Mouse (Mus musculus): ENCODE measurements at regions not wholly inside any gene's neighbourhood (a gene's known extent, or its start where the extent isn't known, plus 50 kb on each side); places are given as distances from the start of the nearest gene placed in this dataset.

- intact Hi-C loops (cut with DNase I) = no loop called here
- DNase-seq (ENCODE audit: low spot score in 2 of 2) = no peak
Measured at GRCm38 (mm10) chrX:12219474-12219873, 59.3 kb upstream of the Bcor start.

GRCm38 (mm10) chrX:12224314-12224713 lies 64.2 kb upstream of the Bcor start:
- no peak for DNase-seq (ENCODE audit: low spot score in 2 of 2)
- intact Hi-C loops (cut with DNase I) = no loop called here

- DNase-seq (ENCODE audit: low spot score in 2 of 2) = peak; percentile 5 to 13
- intact Hi-C loops (cut with DNase I) = no loop called here
Measured at GRCm38 (mm10) chrX:12225116-12225891, 65.1 kb upstream of the Bcor start.

- intact Hi-C loops (cut with DNase I) = no loop called here
- no peak for DNase-seq (ENCODE audit: low spot score in 2 of 2)
Measured at GRCm38 (mm10) chrX:12225892-12226206, 65.7 kb upstream of the Bcor start.

- DNase-seq (ENCODE audit: low spot score in 2 of 2) = no peak
- intact Hi-C loops (cut with DNase I) = no loop called here
Measured at GRCm38 (mm10) chrX:12240505-12241011, 80.4 kb upstream of the Bcor start.

- intact Hi-C loops (cut with DNase I) = no loop called here
- DNase-seq (ENCODE audit: low spot score in 2 of 2) = no peak
Measured at GRCm38 (mm10) chrX:12241751-12242150, 81.6 kb upstream of the Bcor start.

- intact Hi-C loops (cut with DNase I) = no loop called here
- DNase-seq (ENCODE audit: low spot score in 2 of 2) = no peak
Measured at GRCm38 (mm10) chrX:12249071-12249470, 88.9 kb upstream of the Bcor start.

GRCm38 (mm10) chrX:12249911-12250310 lies 89.8 kb upstream of the Bcor start:
- intact Hi-C loops (cut with DNase I) = loop anchor here (5.0 kb wide), 2 partner anchors 93 to 163 kb away; no protein-coding TSS in a partner anchor
- DNase-seq (ENCODE audit: low spot score in 2 of 2) = no peak

- DNase-seq (ENCODE audit: low spot score in 2 of 2) = peak; percentile 25 to 41
- intact Hi-C loops (cut with DNase I) = loop anchor here (5.0 kb wide), 2 partner anchors 95 to 165 kb away; no protein-coding TSS in a partner anchor
Measured at GRCm38 (mm10) chrX:12251853-12252679, 91.9 kb upstream of the Bcor start.

GRCm38 (mm10) chrX:12252680-12253021 lies 92.5 kb upstream of the Bcor start:
- intact Hi-C loops (cut with DNase I) = loop anchor here (5.0 kb wide), 2 partner anchors 95 to 165 kb away; no protein-coding TSS in a partner anchor
- no peak for DNase-seq (ENCODE audit: low spot score in 2 of 2)

GRCm38 (mm10) chrX:12256758-12257157 lies 96.6 kb upstream of the Bcor start:
- intact Hi-C loops (cut with DNase I) = no loop called here

GRCm38 (mm10) chrX:12263834-12264233 lies 103.7 kb upstream of the Bcor start:
- DNase-seq (ENCODE audit: low spot score in 2 of 2) = no peak
- intact Hi-C loops (cut with DNase I) = no loop called here

More at GRCm38 (mm10) chrX:12256758-12257157, 96.6 kb upstream of the Bcor start:
- DNase-seq (ENCODE audit: low spot score in 2 of 2) = no peak

GRCm38 (mm10) chrX:12284741-12285140 lies 124.6 kb upstream of the Bcor start:
- no peak for DNase-seq (ENCODE audit: low spot score in 2 of 2)
- intact Hi-C loops (cut with DNase I) = no loop called here

- intact Hi-C loops (cut with DNase I) = no loop called here
- DNase-seq (ENCODE audit: low spot score in 2 of 2) = no peak
Measured at GRCm38 (mm10) chrX:12285141-12285540, 125.0 kb upstream of the Bcor start.

- intact Hi-C loops (cut with DNase I) = no loop called here
Measured at GRCm38 (mm10) chrX:12285976-12286909, 126.1 kb upstream of the Bcor start.

GRCm38 (mm10) chrX:12286910-12287522 lies 126.9 kb upstream of the Bcor start:
- intact Hi-C loops (cut with DNase I) = no loop called here
- DNase-seq (ENCODE audit: low spot score in 2 of 2) = no peak

More at GRCm38 (mm10) chrX:12285976-12286909, 126.1 kb upstream of the Bcor start:
- no peak for DNase-seq (ENCODE audit: low spot score in 2 of 2)

- intact Hi-C loops (cut with DNase I) = no loop called here
- peak in 1 of 2 experiments; percentile 8 for DNase-seq (ENCODE audit: low spot score in 2 of 2)
Measured at GRCm38 (mm10) chrX:12287656-12288561, 127.8 kb upstream of the Bcor start.

GRCm38 (mm10) chrX:12288562-12289117 lies 128.5 kb upstream of the Bcor start:
- no peak for DNase-seq (ENCODE audit: low spot score in 2 of 2)
- intact Hi-C loops (cut with DNase I) = no loop called here
